Mouse (Mus musculus) retina, postnatal 7 days (tissue): Measurements from ENCODE around the gene Serpina3i.

Experiments
- DNase-seq: peaks from one replicate; pipeline ENCODE4 v3.0.0-alpha.2; 2012; ENCODE audit warnings: low read depth, low spot score

The Serpina3i gene

GRCm38 (mm10) chr12:104293963-104294362 lies 31.0 kb downstream of the Serpina3i start:
- no peak for DNase-seq

GRCm38 (mm10) chr12:104298049-104298448 lies 35.1 kb downstream of the Serpina3i start:
- DNase-seq, result no peak

DNA sequence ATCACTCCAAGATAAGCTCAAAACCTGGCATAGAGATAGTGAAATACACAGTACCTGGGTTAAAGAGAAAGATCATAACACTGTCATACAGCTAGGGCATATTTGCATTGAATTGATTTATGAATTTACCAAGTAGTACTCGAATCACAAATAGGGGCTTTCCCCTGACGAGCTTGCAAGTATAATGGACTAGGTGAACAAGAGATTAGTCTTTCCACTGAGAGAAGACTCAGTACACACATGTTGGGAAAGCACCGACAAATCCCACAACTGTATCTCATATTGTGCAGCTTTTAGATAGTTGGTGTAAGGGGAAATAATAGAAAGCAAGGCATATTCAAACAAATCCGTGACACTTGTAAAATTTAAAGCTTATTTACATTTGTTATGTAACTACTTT lies 43.1 kb downstream of the Serpina3i start:
- no peak for DNase-seq

DNA sequence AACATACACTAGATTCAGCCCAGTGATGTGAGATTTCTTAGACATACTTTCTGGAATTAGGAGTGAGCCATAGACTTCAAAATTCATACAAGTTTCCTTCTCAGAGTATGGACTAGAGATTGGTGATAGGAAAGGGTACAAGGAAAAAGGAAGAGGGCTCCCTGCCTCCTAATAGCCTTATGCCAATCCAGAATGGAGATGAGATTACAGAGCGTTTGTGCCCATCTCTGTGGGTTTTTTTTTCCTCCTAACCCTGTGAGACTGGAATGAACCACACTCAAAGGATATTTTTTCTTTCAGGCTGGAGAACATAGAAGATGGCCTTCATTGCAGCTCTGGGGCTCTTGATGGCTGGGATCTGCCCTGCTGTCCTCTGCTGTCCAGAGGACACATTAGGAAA lies 51.3 kb downstream of the Serpina3i start, which contains the start of gene Serpina3j:
Gene Serpina3j, plus strand, starts transcription at position 301 of the 400 bp plus-strand sequence.
- DNase-seq, result no peak
